Mouse (Mus musculus): ENCODE data around the gene Lmx1a. TPM values are rescaled to one million over a fixed set of nuclear protein-coding genes. Genes with fewer than 3 reads are reported as not detected.

Gene Lmx1a
- polyA plus RNA-seq, 1 experiment from 2014 or later: 1.5 TPM

DNA sequence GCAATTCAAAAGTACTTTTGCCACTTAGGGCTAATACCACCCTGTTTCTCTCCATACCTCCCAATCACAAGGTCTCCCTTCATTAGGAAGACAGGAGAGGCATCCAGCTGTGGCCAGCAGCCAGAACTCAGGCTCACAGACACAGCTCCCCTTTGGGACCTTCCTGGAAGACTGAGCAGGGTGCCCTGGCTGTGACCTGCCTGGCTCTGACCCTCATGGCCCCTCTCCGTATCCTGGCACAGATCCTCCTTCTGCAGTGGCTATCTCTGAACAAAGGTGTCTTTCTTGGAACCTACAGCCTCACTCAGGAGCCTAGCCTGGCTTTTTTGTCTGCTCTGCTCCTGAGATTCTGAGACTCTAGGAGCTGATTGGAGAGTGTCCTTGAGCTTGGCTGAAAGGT is 128.6 kb downstream of the Lmx1a start:
- H3K9ac ChIP-seq (replicated peaks; ENCODE audit: low read depth, low read length): no peak overlapping the region
- ATAC-seq: no peak
- no peak overlapping the region for H3K27ac ChIP-seq (ENCODE audit: low read length)
- H3K36me3 ChIP-seq (ENCODE audit: control insufficient read depth, insufficient read depth): no peaks in the 10 kb centered on the region
- no peaks in the 10 kb centered on the region for H3K9me3 ChIP-seq (ENCODE audit: control insufficient read depth, low read length)
- no peaks in the 10 kb centered on the region for H3K27me3 ChIP-seq (replicated peaks; ENCODE audit: control insufficient read depth, insufficient read depth, low read length)
- no peak overlapping the region for H3K4me2 ChIP-seq (ENCODE audit: low read length)
- WGBS: 8% methylated on average over 1 of the region's 1 CpGs
- no peak overlapping the region for H3K4me3 ChIP-seq (replicated peaks; ENCODE audit: low read length)
- 0 out of 2 replicates have a peak, but pooled peaks cover 6% of the 10 kb centered on the region for H3K4me1 ChIP-seq (replicated peaks; ENCODE audit: control insufficient read depth, insufficient read depth, low read length)

GRCm38 (mm10) chr1:167820031-167820430 is 131.0 kb downstream of the Lmx1a start:
- 91% methylated on average over 6 of the region's 6 CpGs for WGBS
- 0 out of 2 replicates have a peak, but pooled peaks cover 6% of the 10 kb centered on the region for H3K4me1 ChIP-seq (replicated peaks; ENCODE audit: control insufficient read depth, insufficient read depth, low read length)
- H3K4me3 ChIP-seq (replicated peaks; ENCODE audit: low read length): no peak overlapping the region
- H3K9me3 ChIP-seq (ENCODE audit: control insufficient read depth, low read length): no peaks in the 10 kb centered on the region
- no peak overlapping the region for H3K4me2 ChIP-seq (ENCODE audit: low read length)
- ATAC-seq: no peak
- no peaks in the 10 kb centered on the region for H3K27me3 ChIP-seq (replicated peaks; ENCODE audit: control insufficient read depth, insufficient read depth, low read length)
- no peak overlapping the region for H3K27ac ChIP-seq (ENCODE audit: low read length)
- no peaks in the 10 kb centered on the region for H3K36me3 ChIP-seq (ENCODE audit: control insufficient read depth, insufficient read depth)
- H3K9ac ChIP-seq (replicated peaks; ENCODE audit: low read depth, low read length): no peak overlapping the region

GRCm38 (mm10) chr1:167821125-167821524 is 132.1 kb downstream of the Lmx1a start:
- H3K27me3 ChIP-seq (replicated peaks; ENCODE audit: control insufficient read depth, insufficient read depth, low read length): no peaks in the 10 kb centered on the region
- H3K9me3 ChIP-seq (ENCODE audit: control insufficient read depth, low read length): no peaks in the 10 kb centered on the region
- H3K27ac ChIP-seq (ENCODE audit: low read length): no peak overlapping the region
- 0 out of 2 replicates have a peak, but pooled peaks cover 6% of the 10 kb centered on the region for H3K4me1 ChIP-seq (replicated peaks; ENCODE audit: control insufficient read depth, insufficient read depth, low read length)
- H3K4me2 ChIP-seq (ENCODE audit: low read length): no peak overlapping the region
- no peak overlapping the region for H3K9ac ChIP-seq (replicated peaks; ENCODE audit: low read depth, low read length)
- WGBS: 57% methylated on average over 1 of the region's 1 CpGs
- ATAC-seq: no peak
- H3K36me3 ChIP-seq (ENCODE audit: control insufficient read depth, insufficient read depth): no peaks in the 10 kb centered on the region
- H3K4me3 ChIP-seq (replicated peaks; ENCODE audit: low read length): no peak overlapping the region

GRCm38 (mm10) chr1:167830291-167830690 is 141.3 kb downstream of the Lmx1a start:
- no peaks in the 10 kb centered on the region for H3K36me3 ChIP-seq (ENCODE audit: control insufficient read depth, insufficient read depth)

GRCm38 (mm10) chr1:167831601-167832000 is 142.6 kb downstream of the Lmx1a start:
- ATAC-seq: no peak
- WGBS: 92% methylated on average over 3 of the region's 3 CpGs
- H3K27ac ChIP-seq (ENCODE audit: low read length): no peak overlapping the region
- no peaks in the 10 kb centered on the region for H3K4me1 ChIP-seq (replicated peaks; ENCODE audit: control insufficient read depth, insufficient read depth, low read length)
- no peak overlapping the region for H3K4me3 ChIP-seq (replicated peaks; ENCODE audit: low read length)
- H3K9me3 ChIP-seq (ENCODE audit: control insufficient read depth, low read length): no peaks in the 10 kb centered on the region
- no peaks in the 10 kb centered on the region for H3K27me3 ChIP-seq (replicated peaks; ENCODE audit: control insufficient read depth, insufficient read depth, low read length)
- H3K36me3 ChIP-seq (ENCODE audit: control insufficient read depth, insufficient read depth): no peaks in the 10 kb centered on the region
- no peak overlapping the region for H3K9ac ChIP-seq (replicated peaks; ENCODE audit: low read depth, low read length)
- H3K4me2 ChIP-seq (ENCODE audit: low read length): no peak overlapping the region

More at GRCm38 (mm10) chr1:167830291-167830690, 141.3 kb downstream of the Lmx1a start:
- Histone ChIP-seq H3K9me3 (ENCODE audit: control insufficient read depth, low read length) (no peaks in the 10 kb centered on the region), H3K27ac (ENCODE audit: low read length) (no peak overlapping the region), H3K4me1 (replicated peaks; ENCODE audit: control insufficient read depth, insufficient read depth, low read length) (no peaks in the 10 kb centered on the region), H3K9ac (replicated peaks; ENCODE audit: low read depth, low read length) (no peak overlapping the region), H3K4me3 (replicated peaks; ENCODE audit: low read length) (no peak overlapping the region), H3K27me3 (replicated peaks; ENCODE audit: control insufficient read depth, insufficient read depth, low read length) (no peaks in the 10 kb centered on the region), H3K4me2 (ENCODE audit: low read length) (no peak overlapping the region)
- 89% methylated on average over 7 of the region's 7 CpGs for WGBS
- no peak for ATAC-seq

- Histone ChIP-seq H3K27ac (ENCODE audit: low read length) (no peak overlapping the region), H3K9me3 (ENCODE audit: control insufficient read depth, low read length) (no peaks in the 10 kb centered on the region), H3K9ac (replicated peaks; ENCODE audit: low read depth, low read length) (no peak overlapping the region), H3K4me1 (replicated peaks; ENCODE audit: control insufficient read depth, insufficient read depth, low read length) (no peaks in the 10 kb centered on the region), H3K4me3 (replicated peaks; ENCODE audit: low read length) (no peak overlapping the region), H3K4me2 (ENCODE audit: low read length) (no peak overlapping the region), H3K27me3 (replicated peaks; ENCODE audit: control insufficient read depth, insufficient read depth, low read length) (no peaks in the 10 kb centered on the region), H3K36me3 (ENCODE audit: control insufficient read depth, insufficient read depth) (no peaks in the 10 kb centered on the region)
- 48% methylated on average over 4 of the region's 4 CpGs for WGBS
- no peak for ATAC-seq
Measured at GRCm38 (mm10) chr1:167854801-167855200, 165.8 kb downstream of the Lmx1a start.

DNA sequence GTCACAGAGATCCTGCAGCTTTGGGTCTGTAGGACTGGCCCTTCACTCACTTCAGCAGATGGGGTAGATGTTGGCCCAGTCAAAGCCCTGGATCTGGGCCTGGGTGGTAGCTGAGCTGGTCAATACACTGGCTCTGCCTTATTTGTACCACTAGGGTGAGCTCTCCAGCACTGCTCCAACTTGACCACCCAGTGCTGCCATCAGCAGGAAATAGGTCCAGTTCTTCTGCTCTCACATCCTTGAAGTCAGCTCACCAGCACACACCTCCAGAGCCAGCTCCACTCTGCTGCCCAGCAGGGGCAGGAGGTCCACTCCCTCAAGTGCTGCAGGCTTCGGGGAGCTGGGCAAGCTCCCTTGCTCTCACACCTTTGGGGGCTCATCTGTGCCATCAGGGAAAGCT is 183.0 kb downstream of the Lmx1a start:
- Histone ChIP-seq H3K4me1 (replicated peaks; ENCODE audit: control insufficient read depth, insufficient read depth, low read length) (no peaks in the 10 kb centered on the region), H3K9me3 (ENCODE audit: control insufficient read depth, low read length) (no peaks in the 10 kb centered on the region), H3K27me3 (replicated peaks; ENCODE audit: control insufficient read depth, insufficient read depth, low read length) (no peaks in the 10 kb centered on the region), H3K4me3 (replicated peaks; ENCODE audit: low read length) (no peak overlapping the region), H3K36me3 (ENCODE audit: control insufficient read depth, insufficient read depth) (no peaks in the 10 kb centered on the region), H3K4me2 (ENCODE audit: low read length) (no peak overlapping the region), H3K9ac (replicated peaks; ENCODE audit: low read depth, low read length) (no peak overlapping the region), H3K27ac (ENCODE audit: low read length) (no peak overlapping the region)
- WGBS: 74% methylated on average over 1 of the region's 1 CpGs
- no peak for ATAC-seq

- no peak overlapping the region for H3K4me2 ChIP-seq (ENCODE audit: low read length)
- no peaks in the 10 kb centered on the region for H3K27me3 ChIP-seq (replicated peaks; ENCODE audit: control insufficient read depth, insufficient read depth, low read length)
- H3K4me3 ChIP-seq (replicated peaks; ENCODE audit: low read length): no peak overlapping the region
- no peaks in the 10 kb centered on the region for H3K4me1 ChIP-seq (replicated peaks; ENCODE audit: control insufficient read depth, insufficient read depth, low read length)
- WGBS: 71% methylated on average over 3 of the region's 3 CpGs
- H3K27ac ChIP-seq (ENCODE audit: low read length): no peak overlapping the region
- no peak overlapping the region for H3K9ac ChIP-seq (replicated peaks; ENCODE audit: low read depth, low read length)
- H3K36me3 ChIP-seq (ENCODE audit: control insufficient read depth, insufficient read depth): no peaks in the 10 kb centered on the region
- ATAC-seq: no peak
- no peaks in the 10 kb centered on the region for H3K9me3 ChIP-seq (ENCODE audit: control insufficient read depth, low read length)
Measured at GRCm38 (mm10) chr1:167874099-167874498, 185.1 kb downstream of the Lmx1a start.

- H3K36me3 ChIP-seq (ENCODE audit: control insufficient read depth, insufficient read depth): no peaks in the 10 kb centered on the region
- no peaks in the 10 kb centered on the region for H3K4me1 ChIP-seq (replicated peaks; ENCODE audit: control insufficient read depth, insufficient read depth, low read length)
- H3K27me3 ChIP-seq (replicated peaks; ENCODE audit: control insufficient read depth, insufficient read depth, low read length): no peaks in the 10 kb centered on the region
- H3K9me3 ChIP-seq (ENCODE audit: control insufficient read depth, low read length): no peaks in the 10 kb centered on the region
- no peak for ATAC-seq
- no peak overlapping the region for H3K4me3 ChIP-seq (replicated peaks; ENCODE audit: low read length)
- WGBS: 71% methylated on average over 4 of the region's 4 CpGs
- H3K27ac ChIP-seq (ENCODE audit: low read length): no peak overlapping the region
- no peak overlapping the region for H3K9ac ChIP-seq (replicated peaks; ENCODE audit: low read depth, low read length)
- no peak overlapping the region for H3K4me2 ChIP-seq (ENCODE audit: low read length)
Measured at GRCm38 (mm10) chr1:167877931-167878330, 188.9 kb downstream of the Lmx1a start.

DNA sequence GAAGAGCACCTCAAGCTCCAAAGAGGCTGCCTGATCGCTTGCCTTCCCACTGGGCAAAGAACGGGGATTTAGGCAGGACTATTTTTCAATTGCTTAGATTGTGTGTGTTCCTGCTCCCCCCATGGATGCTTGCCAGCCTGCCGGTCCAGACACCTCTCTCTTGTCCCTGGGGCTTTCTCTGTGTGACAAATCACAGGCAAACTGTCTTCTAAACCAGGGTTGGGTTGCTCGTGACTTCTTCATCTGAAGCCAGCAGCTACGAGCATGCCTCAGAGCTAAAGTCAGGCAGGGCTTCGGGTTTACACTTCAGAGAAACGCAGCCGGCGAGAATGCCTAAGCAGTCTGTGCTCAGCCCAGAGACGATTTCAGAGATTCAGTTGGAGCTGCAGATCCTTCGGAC is 189.3 kb downstream of the Lmx1a start:
- H3K9ac ChIP-seq (replicated peaks; ENCODE audit: low read depth, low read length): no peak overlapping the region
- ATAC-seq: no peak

More for the DNA sequence above, 189.3 kb downstream of the Lmx1a start:
- WGBS: 77% methylated on average over 11 of the region's 11 CpGs
- H3K27me3 ChIP-seq (replicated peaks; ENCODE audit: control insufficient read depth, insufficient read depth, low read length): no peaks in the 10 kb centered on the region
- no peaks in the 10 kb centered on the region for H3K36me3 ChIP-seq (ENCODE audit: control insufficient read depth, insufficient read depth)
- no peaks in the 10 kb centered on the region for H3K9me3 ChIP-seq (ENCODE audit: control insufficient read depth, low read length)
- H3K4me1 ChIP-seq (replicated peaks; ENCODE audit: control insufficient read depth, insufficient read depth, low read length): no peaks in the 10 kb centered on the region
- H3K4me2 ChIP-seq (ENCODE audit: low read length): no peak overlapping the region
- H3K27ac ChIP-seq (ENCODE audit: low read length): no peak overlapping the region
- H3K4me3 ChIP-seq (replicated peaks; ENCODE audit: low read length): no peak overlapping the region

Data from forebrain, embryonic 16.5 days (tissue).